Mouse (Mus musculus): ENCODE data around the gene Tdp2.

DNA sequence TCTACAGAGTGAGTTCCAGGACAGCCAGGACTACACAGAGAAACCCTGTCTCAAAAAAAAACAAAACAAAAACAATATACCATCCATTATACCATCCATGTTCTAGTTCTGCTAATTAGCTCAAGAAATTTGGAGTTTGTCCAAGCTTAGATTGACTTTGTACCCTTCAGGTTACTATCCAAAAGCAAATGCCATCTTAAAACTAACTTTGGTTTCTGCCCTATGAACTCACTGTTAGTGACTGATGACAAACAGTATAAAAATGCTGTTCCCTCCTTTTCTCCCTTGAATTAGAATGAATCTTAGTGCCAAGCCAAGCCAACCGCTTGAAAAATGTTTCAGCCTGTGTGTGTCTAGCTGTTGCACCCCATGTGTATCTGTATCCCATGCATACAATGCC, 16.9 kb upstream of the Tdp2 start:
- TF ChIP-seq TCF3 (IDR thresholded peaks at IDR 0.05; ENCODE audit: insufficient read length, low read depth) (no peak), MYOD1 (IDR thresholded peaks at IDR 0.05; ENCODE audit: control insufficient read depth in 1 of 3, insufficient read length in 2 of 3, low read depth in 2 of 3) (no peak), POLR2A (IDR thresholded peaks at IDR 0.05; ENCODE audit: insufficient read length, low read depth) (no peak), USF1 (IDR thresholded peaks at IDR 0.05; ENCODE audit: low read depth) (no peak), TCF12 (IDR thresholded peaks at IDR 0.05; ENCODE audit: insufficient read depth, poor library complexity, severe bottlenecking) (no peak)

All from myocyte (in vitro differentiated cells).